Mouse (Mus musculus) testis, adult 2 months (tissue): ENCODE data around the gene Fbxo31. TPM values are rescaled to one million over a fixed set of nuclear protein-coding genes. Genes with fewer than 3 reads are reported as not detected.

Experiments used
- H3K27ac ChIP-seq: fragments of 200-500 bp; 2 replicates; pipeline ENCODE4 v1.5.1; 2012; ENCODE audit warnings: low read depth, low read length; ENCODE audit not compliant: control insufficient read depth, insufficient read depth
- H3K27me3 ChIP-seq: fragments of 200-500 bp; 2 replicates; pipeline ENCODE4 v1.6.1; 2012; ENCODE audit warnings: mild to moderate bottlenecking, low read length, moderate library complexity; ENCODE audit not compliant: control insufficient read depth, insufficient read depth
- H3K36me3 ChIP-seq: fragments of 200-500 bp; 2 replicates; pipeline ENCODE4 v1.6.1; 2012; ENCODE audit warnings: mild to moderate bottlenecking, low read length; ENCODE audit not compliant: control insufficient read depth, insufficient read depth
- H3K4me1 ChIP-seq: fragments of 200-500 bp; 2 replicates; pipeline ENCODE4 v1.6.1; 2012; ENCODE audit warnings: low read length; ENCODE audit not compliant: control insufficient read depth, insufficient read depth
- H3K4me3 ChIP-seq: fragments of 200-500 bp; 2 replicates; pipeline ENCODE4 v1.5.1; 2012; ENCODE audit warnings: low read depth, mild to moderate bottlenecking, low read length, moderate library complexity, mixed read lengths; ENCODE audit not compliant: control insufficient read depth
- CTCF ChIP-seq: fragments of 200-500 bp; IDR thresholded peaks from 2 replicates; pipeline ENCODE4 v1.5.1; 2012; ENCODE audit warnings: low read depth, mild to moderate bottlenecking, inconsistent platforms, low read length, moderate library complexity; ENCODE audit not compliant: control insufficient read depth, insufficient read depth, insufficient replicate concordance
- POLR2A ChIP-seq: fragments of 200-500 bp; IDR thresholded peaks from 2 replicates; pipeline ENCODE4 v1.6.1; 2012; ENCODE audit warnings: low read depth, mild to moderate bottlenecking, inconsistent platforms, low read length, moderate library complexity; ENCODE audit not compliant: control insufficient read depth
- polyA plus RNA-seq: library from polyadenylated mRNA; depleted of rRNA; stranded (reverse); fragments of >200 nt; gene quantifications from 2 replicates; pipeline ENCODE4 v1.2.3, GENCODE M21; 2012; rRNA removed

Fbxo31 gene
- polyA plus RNA-seq, 1 experiment, result 6.8 TPM

DNA sequence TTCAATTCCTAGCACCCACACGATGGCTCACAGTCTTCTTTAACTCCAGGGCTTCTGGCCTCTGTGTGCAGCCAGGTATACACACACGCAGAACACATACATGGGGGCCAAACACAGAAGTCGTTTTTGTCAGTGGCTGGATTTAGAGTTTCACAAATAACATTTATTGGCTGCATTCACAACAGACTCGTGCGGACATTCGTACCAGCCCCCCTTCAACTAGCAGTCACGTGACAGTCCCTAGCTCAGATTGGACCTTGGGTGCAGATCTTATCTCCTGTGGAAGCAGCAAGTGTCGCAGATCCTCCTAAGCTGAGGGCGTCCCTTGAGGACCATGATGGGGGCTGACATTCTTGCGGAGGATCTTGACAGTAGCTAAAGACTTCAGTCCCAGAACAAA lies 48.0 kb downstream of the Fbxo31 start:
- Histone ChIP-seq H3K27me3 (no peaks in the 10 kb centered on the region), H3K4me3 (no peak overlapping the region), H3K27ac (no peak overlapping the region), H3K36me3 (no peaks in the 10 kb centered on the region), H3K4me1 (no peaks in the 10 kb centered on the region; the same call in 1 of the 2 replicates)
- TF ChIP-seq POLR2A, result no peak
- TF ChIP-seq CTCF, result no peak

DNA sequence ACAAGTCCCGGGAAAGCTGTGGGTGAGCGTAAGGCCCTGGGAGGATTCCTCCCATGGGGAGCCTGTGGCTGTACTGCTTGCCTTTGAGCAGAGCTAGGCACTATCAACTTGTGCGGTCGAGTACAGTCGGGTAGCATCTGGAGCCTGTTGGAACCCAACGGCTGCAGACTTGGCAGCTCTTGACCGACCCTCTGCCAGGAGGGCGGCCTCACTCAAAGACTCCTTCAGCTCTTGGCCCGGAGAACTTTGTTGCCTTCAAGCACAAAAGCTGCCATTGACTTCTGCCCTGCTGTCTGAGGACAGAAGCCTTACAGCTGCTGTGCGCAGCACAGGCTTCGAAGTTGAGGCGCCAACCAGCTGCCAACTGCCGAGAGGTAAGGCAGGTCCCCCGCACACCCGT lies 49.8 kb downstream of the Fbxo31 start:
- no peak overlapping the region for H3K4me3 ChIP-seq
- no peaks in the 10 kb centered on the region for H3K36me3 ChIP-seq
- TF ChIP-seq CTCF (no peak), POLR2A (no peak)
- no peaks in the 10 kb centered on the region; the same call in 1 of the 2 replicates for H3K4me1 ChIP-seq
- no peaks in the 10 kb centered on the region for H3K27me3 ChIP-seq
- H3K27ac ChIP-seq, result no peak overlapping the region

DNA sequence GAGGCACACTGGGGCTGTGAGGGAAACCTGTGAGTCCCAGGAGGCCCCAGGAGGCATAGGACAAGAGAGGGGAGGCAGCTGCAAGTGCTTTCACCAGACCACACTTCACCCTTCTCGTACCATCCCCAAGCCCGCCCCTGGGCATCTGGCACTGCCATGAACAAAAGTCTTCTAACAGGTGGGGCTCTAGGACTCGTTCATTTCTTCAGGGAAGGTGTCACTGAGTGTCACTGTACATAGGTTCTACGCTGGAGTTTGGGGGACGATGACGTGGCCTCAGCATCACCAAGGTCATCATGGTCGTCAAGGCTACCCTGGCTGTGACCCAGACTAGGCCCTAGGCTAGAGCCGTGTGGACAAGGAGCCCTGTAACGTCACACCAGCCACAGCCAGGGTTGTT lies 50.9 kb downstream of the Fbxo31 start:
- H3K36me3 ChIP-seq, result no peaks in the 10 kb centered on the region
- no peak overlapping the region for H3K27ac ChIP-seq
- no peaks in the 10 kb centered on the region for H3K27me3 ChIP-seq
- no peak overlapping the region for H3K4me3 ChIP-seq
- TF ChIP-seq CTCF (no peak), POLR2A (no peak)
- H3K4me1 ChIP-seq, result no peaks in the 10 kb centered on the region; the same call in 1 of the 2 replicates

DNA sequence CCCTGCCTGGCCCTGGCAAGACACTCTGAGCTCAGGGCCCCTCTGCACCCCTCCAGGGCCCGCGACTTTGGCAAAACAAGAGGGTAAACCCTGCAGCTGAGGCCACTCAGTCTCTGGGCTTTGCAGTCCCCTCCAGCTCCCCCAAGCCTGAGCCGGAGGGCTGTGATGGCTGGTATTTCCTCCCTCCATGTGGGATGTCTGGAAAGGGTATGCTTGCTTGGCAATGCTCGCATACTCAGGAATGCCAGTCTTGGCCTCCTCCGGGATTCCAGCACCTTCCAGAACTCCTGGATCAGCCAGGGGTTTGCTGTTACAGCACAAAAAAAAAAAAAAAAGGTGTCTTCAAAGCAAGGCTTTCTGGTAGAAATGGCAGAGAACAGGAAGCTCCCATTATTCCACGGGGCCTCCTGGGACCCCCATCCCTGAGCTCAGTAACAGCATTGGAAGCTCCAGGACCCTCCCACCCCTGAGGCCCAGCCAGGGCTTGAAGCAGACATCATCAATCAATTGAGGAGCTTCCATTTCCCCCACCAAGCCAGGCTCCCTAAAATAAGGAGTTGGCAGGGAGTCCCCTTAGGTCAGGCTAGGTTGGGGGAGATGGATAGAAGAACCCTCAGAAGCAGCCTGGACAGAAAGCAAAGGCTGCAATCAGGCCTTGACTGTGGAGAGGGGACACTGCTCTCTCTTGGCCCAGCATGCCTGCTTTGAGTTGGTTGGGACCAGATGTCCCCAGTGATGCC lies 51.6 kb downstream of the Fbxo31 start:
- H3K27me3 ChIP-seq, result no peaks in the 10 kb centered on the region
- no peak overlapping the region for H3K27ac ChIP-seq
- no peaks in the 10 kb centered on the region; the same call in 1 of the 2 replicates for H3K4me1 ChIP-seq
- H3K4me3 ChIP-seq, result no peak overlapping the region
- TF ChIP-seq CTCF, result no peak
- no peak for TF ChIP-seq POLR2A
- H3K36me3 ChIP-seq, result no peaks in the 10 kb centered on the region

DNA sequence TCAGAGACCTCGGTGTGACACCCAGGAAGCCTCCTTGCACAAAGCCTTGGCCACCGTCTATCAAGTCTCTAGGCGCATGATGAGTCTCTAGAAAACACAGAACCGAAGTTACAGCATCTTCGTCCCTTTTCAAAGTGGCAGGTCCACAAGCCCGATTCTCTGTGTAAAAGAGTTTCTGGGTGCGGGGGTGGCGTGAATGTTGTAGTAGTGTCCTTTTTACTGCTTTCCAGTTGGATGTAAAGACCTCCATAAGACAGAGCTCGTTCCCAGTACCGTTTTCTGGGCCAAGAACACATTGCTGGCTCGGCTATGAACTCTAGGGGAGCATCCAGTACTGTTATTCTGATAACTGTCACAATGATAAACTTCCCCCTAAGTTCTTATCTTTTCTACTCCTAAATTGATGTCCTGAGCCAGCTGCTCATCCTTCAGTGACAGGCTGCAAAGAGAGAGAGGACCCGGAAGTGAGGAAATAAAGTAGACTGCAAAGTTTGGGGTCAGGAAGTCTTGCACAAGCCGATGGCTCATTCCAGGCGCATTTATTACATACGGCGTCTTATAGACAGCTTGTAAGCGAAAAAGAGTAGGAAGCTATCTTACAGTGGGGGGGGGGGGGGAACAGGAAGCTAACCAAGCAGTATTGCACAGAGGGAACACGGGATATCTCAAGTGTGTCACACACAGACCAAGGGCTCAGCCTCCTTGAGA lies 53.3 kb downstream of the Fbxo31 start:
- H3K4me1 ChIP-seq, result no peaks in the 10 kb centered on the region; the same call in 1 of the 2 replicates
- no peaks in the 10 kb centered on the region for H3K27me3 ChIP-seq
- no peak for TF ChIP-seq CTCF
- TF ChIP-seq POLR2A, result no peak
- no peaks in the 10 kb centered on the region for H3K36me3 ChIP-seq
- H3K27ac ChIP-seq, result no peak overlapping the region
- H3K4me3 ChIP-seq, result no peak overlapping the region

DNA sequence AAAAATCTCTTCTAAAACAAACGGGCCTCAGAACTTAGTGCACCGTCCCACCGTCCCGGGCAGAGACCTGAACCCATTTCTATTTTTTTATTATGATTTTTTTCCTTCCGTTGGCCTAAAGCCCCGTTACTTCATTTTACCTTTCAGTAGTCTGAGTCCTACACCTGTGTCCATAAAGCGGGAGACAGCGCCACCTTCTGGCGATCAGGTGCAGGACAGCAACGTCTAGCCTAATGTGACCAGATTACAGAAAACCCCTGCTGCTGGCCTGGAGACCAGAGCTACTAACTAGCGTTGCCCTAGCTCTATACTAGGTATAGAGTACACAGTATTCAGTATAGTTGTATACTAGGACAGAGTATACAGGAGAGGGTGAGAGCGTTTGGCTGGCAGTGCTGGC lies 65.2 kb downstream of the Fbxo31 start:
- Histone ChIP-seq H3K36me3 (no peaks in the 10 kb centered on the region), H3K4me3 (no peak overlapping the region), H3K4me1 (no peaks in the 10 kb centered on the region; the same call in 1 of the 2 replicates), H3K27me3 (no peaks in the 10 kb centered on the region), H3K27ac (no peak overlapping the region)
- TF ChIP-seq CTCF (peak; percentile 97), POLR2A (no peak)

DNA sequence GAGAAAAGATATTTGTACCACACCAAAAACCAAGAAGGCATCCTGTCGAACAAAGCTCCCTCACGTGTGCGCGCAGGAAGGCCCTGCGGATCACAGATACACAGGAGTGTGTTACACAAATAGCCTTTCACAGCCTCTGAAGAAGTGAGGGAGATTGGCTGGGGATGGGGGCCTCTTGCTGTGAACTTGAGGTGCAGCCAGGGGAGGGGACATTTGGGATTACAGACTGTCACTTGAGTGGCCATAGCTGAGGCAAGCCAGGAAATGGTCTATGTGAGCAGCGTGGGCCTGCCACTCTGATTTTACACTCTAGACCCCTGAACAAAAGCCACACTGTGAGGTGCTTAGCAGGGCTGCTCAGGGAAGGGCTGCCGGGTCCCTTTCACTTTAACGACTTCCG lies 66.9 kb downstream of the Fbxo31 start:
- Histone ChIP-seq H3K4me3 (no peak overlapping the region), H3K36me3 (no peaks in the 10 kb centered on the region), H3K27ac (no peak overlapping the region), H3K4me1 (no peaks in the 10 kb centered on the region; the same call in 1 of the 2 replicates), H3K27me3 (no peaks in the 10 kb centered on the region)
- no peak for TF ChIP-seq POLR2A
- no peak for TF ChIP-seq CTCF

Other genes starting within 250 kb of the Fbxo31 start
- 438 and 472 TPM in 2 replicates for gene 1700018B08Rik, start 34.5 kb downstream of the Fbxo31 start, polyA plus RNA-seq
- gene Map1lc3b, start 11.6 kb upstream of the Fbxo31 start, polyA plus RNA-seq, result 22.6 and 26.5 TPM in 2 replicates
- gene Zcchc14, start 74.1 kb upstream of the Fbxo31 start, polyA plus RNA-seq, result 10.9 and 11.0 TPM in 2 replicates
- gene Jph3, start 150.8 kb upstream of the Fbxo31 start, polyA plus RNA-seq, result 3.1 and 3.3 TPM in 2 replicates